ENCODE assay signal across 7 mouse cellular contexts in genomic region chr6:127988944-127989494, GRCm38 (mm10).
A peak's percentile ranks its signal among the peaks of the same experiment; 100 is the strongest.
DNase-seq lines count a peak whose midpoint lies in the region; ATAC-seq and TF ChIP-seq lines count a peak whose summit lies in the region.

No protein-coding gene starts in this region.

- no peaks in the 10 kb centered on the region for H3K27me3 ChIP-seq in heart, embryonic 12.5 days (replicated peaks)
- no peaks in the 10 kb centered on the region for H3K27me3 ChIP-seq in lung, embryonic 16.5 days (ENCODE audit: control insufficient read depth, insufficient read depth, low read depth, low read length)
- H3K27me3 ChIP-seq in heart, postnatal 0 days (ENCODE audit: control insufficient read depth, insufficient read depth, low read length) = no peaks in the 10 kb centered on the region

- TF ChIP-seq EP300 in heart, postnatal 0 days (IDR thresholded peaks at IDR 0.05; ENCODE audit: low read depth) = no peak

- H3K9me3 ChIP-seq in heart, embryonic 12.5 days (replicated peaks) = no peaks in the 10 kb centered on the region
- no peaks in the 10 kb centered on the region for H3K9me3 ChIP-seq in lung, embryonic 16.5 days (ENCODE audit: control insufficient read depth, low read length)
- no peaks in the 10 kb centered on the region for H3K9me3 ChIP-seq in heart, postnatal 0 days (replicated peaks; ENCODE audit: control insufficient read depth, low read length)

- ATAC-seq in heart, embryonic 12.5 days (ENCODE audit: insufficient number of reproducible peaks, low FRiP score) = no peak
- ATAC-seq in lung, embryonic 16.5 days (ENCODE audit: low read depth) = no peak; the same call in 1 of the 2 replicates
- 0 out of 2 replicates have a peak, but pooled peaks have one; percentile 0 for ATAC-seq in heart, postnatal 0 days (ENCODE audit: insufficient read depth, low read depth)

- 83% methylated on average over 12 of the region's 12 CpGs for WGBS in heart, embryonic 12.5 days
- 85% methylated on average over 12 of the region's 12 CpGs for WGBS in lung, embryonic 16.5 days
- WGBS in heart, postnatal 0 days = 54% methylated on average over 12 of the region's 12 CpGs
- 78% methylated on average over 12 of the region's 12 CpGs for WGBS in olfactory bulb, adult 2 months

- peaks cover 5% of the 10 kb centered on the region; the same call in 1 of the 2 replicates for H3K36me3 ChIP-seq in heart, embryonic 12.5 days
- no peaks in the 10 kb centered on the region for H3K36me3 ChIP-seq in lung, embryonic 16.5 days (ENCODE audit: control insufficient read depth, insufficient read depth, low read length)
- 0 out of 2 replicates have a peak, but pooled peaks cover 8% of the 10 kb centered on the region for H3K36me3 ChIP-seq in heart, postnatal 0 days (replicated peaks; ENCODE audit: control insufficient read depth, insufficient read depth, low read length)

- no peak for DNase-seq in heart, postnatal 14 days
- DNase-seq in lung, postnatal 36 days = no peak
- no peak for DNase-seq in heart, postnatal 0 days (ENCODE audit: low spot score)
- no peak for DNase-seq in ovary, adult 18-20 months (ENCODE audit: low spot score)

- H3K9ac ChIP-seq in heart, embryonic 12.5 days = peak overlapping the region; percentile 53
- no peak overlapping the region for H3K9ac ChIP-seq in lung, embryonic 16.5 days (ENCODE audit: low read length)
- H3K9ac ChIP-seq in heart, postnatal 0 days (replicated peaks; ENCODE audit: low read depth, low read length) = peak overlapping the region; percentile 18; the same call in 1 of the 2 replicates

- no peak for TF ChIP-seq CTCF in heart, postnatal 0 days (IDR thresholded peaks at IDR 0.05; ENCODE audit: low read depth)
- no peak for TF ChIP-seq CTCF in olfactory bulb, adult 2 months (IDR thresholded peaks at IDR 0.05; ENCODE audit: insufficient read depth, low read depth, low read length)

- H3K4me2 ChIP-seq in heart, embryonic 12.5 days = peak overlapping the region; percentile 52; the same call in 1 of the 2 replicates
- no peak overlapping the region for H3K4me2 ChIP-seq in lung, embryonic 16.5 days (ENCODE audit: low read depth, low read length)
- no peak overlapping the region for H3K4me2 ChIP-seq in heart, postnatal 0 days (ENCODE audit: low read depth, low read length)

- intact Hi-C loops in heart, postnatal 14 days (cut with DNase I) = no loop called here

- no peak for TF ChIP-seq POLR2A in olfactory bulb, adult 2 months (IDR thresholded peaks at IDR 0.05; ENCODE audit: insufficient read depth, low read depth, low read length)

- peak overlapping the region; percentile 97 for H3K27ac ChIP-seq in heart, embryonic 12.5 days (ENCODE audit: poor library complexity, severe bottlenecking)
- H3K27ac ChIP-seq in lung, embryonic 16.5 days (ENCODE audit: low read length) = peak overlapping the region; percentile 77
- peak overlapping the region; percentile 96 for H3K27ac ChIP-seq in heart, postnatal 0 days (ENCODE audit: low read depth)
- H3K27ac ChIP-seq in olfactory bulb, adult 2 months (ENCODE audit: insufficient read depth, low read depth, low read length) = 0 out of 2 replicates have a peak overlapping the region, but pooled peaks have one; percentile 32

- peaks cover 91% of the 10 kb centered on the region for H3K4me1 ChIP-seq in heart, embryonic 12.5 days (replicated peaks)
- peaks cover 31% of the 10 kb centered on the region for H3K4me1 ChIP-seq in lung, embryonic 16.5 days (replicated peaks; ENCODE audit: control insufficient read depth, insufficient read depth, low read length)
- H3K4me1 ChIP-seq in heart, postnatal 0 days (ENCODE audit: control insufficient read depth, insufficient read depth) = peaks cover 66% of the 10 kb centered on the region
- H3K4me1 ChIP-seq in olfactory bulb, adult 2 months (ENCODE audit: control insufficient read depth, insufficient read depth, low read length) = peaks cover 39% of the 10 kb centered on the region

- no peak overlapping the region for H3K4me3 ChIP-seq in heart, embryonic 12.5 days
- H3K4me3 ChIP-seq in lung, embryonic 16.5 days (ENCODE audit: low read length) = no peak overlapping the region
- H3K4me3 ChIP-seq in heart, postnatal 0 days (ENCODE audit: low read depth, low read length) = no peak overlapping the region
- H3K4me3 ChIP-seq in olfactory bulb, adult 2 months (ENCODE audit: insufficient read depth, low read depth, low read length) = no peak overlapping the region

Comparison
In these comparisons a context has a peak if more than half of its experiments do, and no peak if none do; other contexts are left out.
1. H3K27ac ChIP-seq: peak in every context shown above with its lines; median percentile 97 in heart, embryonic 12.5 days; 96 in heart, postnatal 0 days; 77 in lung, embryonic 16.5 days; 32 in olfactory bulb, adult 2 months.